Mouse (Mus musculus) lung, postnatal 0 days (tissue): ENCODE results near the gene Gsdma.

Experiments
- CTCF ChIP-seq: IDR thresholded peaks from 2 replicates; pipeline ENCODE4 v1.5.1; 2016; ENCODE audit warnings: antibody characterized with exemption, mild to moderate bottlenecking
- EP300 ChIP-seq: IDR thresholded peaks from 2 replicates; pipeline ENCODE4 v1.6.1; 2016; ENCODE audit warnings: antibody characterized with exemption, mild to moderate bottlenecking, control low read depth

GRCm38 (mm10) chr11:98725926-98726506 is 61.9 kb downstream of the Gsdma start:
- TF ChIP-seq CTCF, result no peak
- no peak for TF ChIP-seq EP300
